Mouse (Mus musculus) urinary bladder, postnatal 14 days (tissue): ENCODE results near the gene Clmn.

Source experiments
- DNase-seq: peaks from one replicate; pipeline ENCODE4 v3.0.0; 2021; ENCODE audit warnings: low spot score

The Clmn gene

DNA sequence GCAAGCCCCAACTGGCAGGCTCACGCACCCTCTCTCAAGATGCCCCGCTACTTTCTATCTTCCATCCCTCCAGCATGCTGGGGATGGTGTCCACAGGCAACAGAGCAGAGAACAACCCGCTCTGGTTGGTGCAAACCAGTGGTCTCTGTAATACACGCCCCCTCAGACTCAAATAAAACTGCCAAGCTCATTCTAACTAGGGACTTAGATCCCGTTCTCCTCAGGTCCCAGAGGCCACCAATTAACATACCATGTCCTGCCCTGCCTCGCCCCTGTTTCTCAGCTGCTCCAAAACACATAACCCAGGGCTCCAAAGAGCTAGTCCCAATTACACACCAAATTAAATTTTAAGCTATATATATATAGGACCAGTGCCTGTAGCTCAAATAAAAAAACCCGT is 50.6 kb downstream of the Clmn start:
- no peak for DNase-seq

DNA sequence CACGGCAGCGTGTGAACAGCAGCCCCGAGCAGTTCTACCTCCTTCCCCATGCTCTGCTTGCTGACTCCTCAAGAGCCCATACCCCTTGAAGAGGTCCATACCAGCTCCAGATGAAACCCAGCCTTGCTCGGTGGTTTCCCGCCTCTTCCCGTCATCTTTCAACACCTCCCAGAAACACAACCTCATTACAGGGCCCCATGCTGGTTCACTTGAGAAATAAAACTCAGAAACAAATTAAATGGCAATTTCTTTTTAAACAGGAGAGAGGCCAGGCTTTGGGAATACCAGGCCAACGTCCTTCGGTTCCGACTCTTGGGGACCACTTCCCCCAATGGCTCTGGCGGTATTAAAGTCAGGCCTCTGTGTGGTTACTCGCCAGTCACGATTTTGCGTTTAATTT is 51.1 kb downstream of the Clmn start:
- no peak for DNase-seq

DNA sequence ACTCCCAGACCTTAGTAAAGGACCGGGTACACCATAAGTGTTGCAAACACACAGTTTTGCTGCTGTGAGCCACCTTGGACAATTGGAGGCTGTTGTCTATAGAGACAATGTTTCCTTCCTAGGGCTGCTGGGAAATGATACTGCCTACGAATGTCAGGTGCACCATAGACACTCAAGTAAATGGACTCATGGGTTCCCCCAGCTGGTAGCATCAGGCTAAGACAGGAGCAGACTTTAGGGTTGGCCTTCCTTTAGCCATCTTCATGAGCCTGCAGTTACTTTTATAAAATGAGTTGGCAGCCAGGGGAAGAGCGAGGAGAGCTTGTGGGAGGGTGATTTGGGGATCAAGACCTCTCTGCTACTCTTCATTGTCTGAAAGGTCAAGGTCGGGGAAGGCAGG is 52.2 kb downstream of the Clmn start:
- DNase-seq: peak; percentile 32

DNA sequence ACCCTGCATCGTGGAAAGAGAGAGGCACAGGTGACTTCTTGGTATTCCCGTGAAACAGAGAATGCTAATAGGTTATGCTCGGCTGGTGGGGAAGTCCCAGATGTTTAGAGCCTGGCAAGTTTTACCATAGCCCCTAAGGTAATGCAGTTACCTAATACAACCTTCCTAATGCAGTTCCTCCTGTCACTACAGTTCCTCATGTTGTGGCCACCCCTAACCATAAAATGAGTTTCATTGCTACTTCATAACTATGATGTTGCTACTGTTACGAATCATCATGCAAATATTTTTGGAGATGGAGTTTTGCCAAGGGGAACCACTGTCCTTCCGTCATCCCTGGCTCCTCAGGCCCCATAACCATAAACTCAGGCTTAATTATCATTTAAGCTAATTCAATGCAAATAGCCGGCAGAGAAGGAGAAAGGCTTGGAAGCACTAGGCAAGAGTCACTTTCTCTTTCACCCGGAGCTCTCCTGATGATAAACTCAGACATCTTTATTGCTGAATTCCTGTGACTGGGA is 53.9 kb downstream of the Clmn start:
- no peak for DNase-seq

DNA sequence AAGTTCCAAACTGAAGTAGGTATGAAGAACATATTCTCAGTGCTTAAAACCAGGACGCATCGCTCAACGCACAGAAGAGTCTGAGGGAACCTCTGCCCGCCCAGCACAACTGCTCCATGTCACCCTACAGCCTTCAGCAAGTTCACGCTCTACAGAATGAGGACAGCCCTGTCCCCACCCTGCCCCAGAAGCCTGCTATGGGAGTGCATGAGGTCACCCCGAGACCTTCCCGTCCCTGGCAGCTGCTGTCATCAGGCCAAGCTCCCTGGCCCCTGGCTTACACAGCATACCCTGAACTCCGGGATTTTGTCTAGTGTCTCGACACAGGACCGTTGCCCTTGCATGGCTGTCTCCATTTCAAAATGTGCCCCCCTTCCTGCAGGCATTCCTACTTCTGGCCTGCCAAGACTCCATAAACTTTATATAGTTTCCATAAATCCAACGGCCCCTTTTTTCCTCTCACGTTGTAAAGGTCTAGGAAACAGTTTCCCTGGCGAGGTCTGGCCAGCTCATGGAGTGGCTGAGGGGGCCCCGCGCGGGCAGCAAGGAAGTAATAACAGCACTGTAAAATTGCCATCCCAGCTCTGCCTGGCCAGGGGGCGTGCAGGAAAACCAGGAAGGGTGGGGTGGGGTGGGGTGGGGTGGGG is 56.3 kb downstream of the Clmn start:
- DNase-seq: no peak

DNA sequence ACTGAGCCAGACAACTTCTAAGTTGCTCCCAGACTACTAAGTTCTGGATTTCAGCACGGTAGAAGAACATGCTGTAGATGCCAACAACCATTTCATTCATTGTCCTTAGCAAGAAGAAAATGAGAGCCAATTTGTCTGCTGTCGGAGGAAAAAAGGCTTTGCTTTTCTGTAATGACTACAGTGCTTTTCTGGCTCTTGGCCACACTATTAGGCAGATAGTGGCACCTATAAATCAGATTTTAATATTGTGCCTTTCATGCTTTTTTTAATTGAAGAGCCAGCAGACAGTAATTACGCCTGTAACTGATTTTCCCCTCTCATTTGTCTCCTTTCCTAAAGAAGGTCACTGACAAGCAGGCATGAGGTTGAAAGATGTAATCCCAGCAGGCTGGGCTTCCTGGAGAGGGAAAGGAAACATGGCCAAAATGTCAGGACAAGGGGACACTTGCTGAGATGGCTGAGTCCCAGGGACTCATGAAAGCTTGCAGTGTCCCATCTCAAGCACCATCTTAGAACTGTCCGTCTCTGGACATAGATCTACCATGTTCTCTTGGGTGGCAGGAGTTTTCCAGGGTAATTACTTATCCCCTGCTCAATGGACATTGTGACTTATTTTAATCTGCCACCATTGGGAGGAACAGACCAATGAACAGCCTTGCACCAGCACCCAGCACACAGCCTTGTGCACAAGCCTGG is 58.0 kb downstream of the Clmn start:
- no peak for DNase-seq

DNA sequence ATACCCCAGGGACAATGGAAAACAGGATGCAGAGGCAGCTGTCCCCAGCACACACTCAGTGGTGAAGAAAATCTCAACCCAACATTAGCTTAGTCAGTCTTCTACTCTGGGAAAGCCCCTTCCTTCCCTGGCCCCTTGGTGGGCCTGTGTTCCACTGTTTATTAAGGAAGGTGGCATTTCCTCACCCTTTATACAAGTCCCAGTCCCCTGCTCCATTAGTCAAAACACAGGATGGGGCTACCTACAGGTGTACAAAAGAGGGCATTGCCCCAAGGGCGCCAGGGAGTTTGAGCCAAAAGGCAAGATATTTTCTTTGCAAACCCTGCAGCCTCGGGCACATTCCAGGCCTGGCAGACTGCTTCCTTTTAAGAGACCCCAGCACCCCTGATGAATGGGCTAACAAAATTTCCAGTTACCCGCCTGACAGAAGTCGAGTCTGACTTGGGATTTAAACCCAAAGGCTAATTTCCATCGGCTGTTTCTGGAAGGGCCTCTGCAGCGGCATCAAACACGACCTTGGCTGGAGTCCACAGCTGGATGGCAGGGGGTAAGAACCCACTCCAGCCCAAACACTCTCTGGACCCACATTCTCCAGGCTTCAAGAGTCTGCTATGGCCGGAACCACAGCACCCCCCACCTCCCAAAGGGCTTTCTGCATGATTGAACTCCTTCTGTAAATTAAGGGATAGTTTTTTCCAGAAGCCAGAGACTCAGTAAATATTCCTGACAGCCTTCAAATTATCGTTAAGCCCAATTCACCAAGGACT is 63.2 kb downstream of the Clmn start:
- no peak for DNase-seq

DNA sequence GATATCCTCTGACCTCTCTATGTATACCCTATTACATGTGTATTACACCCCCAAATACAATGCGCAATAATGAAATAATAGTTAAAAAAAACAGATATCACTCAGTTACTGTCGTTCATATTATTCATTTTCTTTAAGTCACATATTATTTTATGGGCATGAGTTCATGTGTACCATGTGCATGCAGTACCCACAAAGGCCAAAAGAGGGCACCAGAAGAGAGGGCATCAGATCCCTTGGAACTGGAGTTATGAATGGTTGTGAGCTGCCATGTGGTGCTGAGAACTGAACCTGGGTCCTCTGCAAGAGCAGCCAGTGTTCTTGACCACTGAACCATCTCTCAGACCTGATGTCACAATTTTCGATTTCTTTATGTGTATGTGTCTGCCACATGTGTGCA is 65.5 kb downstream of the Clmn start:
- DNase-seq: no peak

DNA sequence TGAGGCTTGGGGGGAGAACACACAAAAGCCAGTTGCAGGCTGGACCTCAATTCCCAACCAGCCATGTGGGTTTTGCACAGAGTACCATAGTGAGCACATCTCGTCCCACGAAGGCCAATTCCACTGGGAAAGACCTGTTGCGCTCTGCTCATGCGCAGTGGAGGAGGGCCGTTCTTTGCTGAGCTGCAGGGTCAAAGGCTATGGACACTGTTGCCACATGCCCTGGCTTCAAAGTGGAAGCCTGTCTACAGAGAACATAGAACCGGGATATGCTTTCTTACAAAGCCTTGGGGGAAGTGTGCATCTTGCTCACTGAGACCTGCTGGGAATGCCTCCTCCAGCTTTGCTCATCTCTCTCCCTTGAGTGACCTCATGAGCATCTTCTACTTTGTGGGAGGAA is 67.0 kb downstream of the Clmn start:
- DNase-seq: no peak

DNA sequence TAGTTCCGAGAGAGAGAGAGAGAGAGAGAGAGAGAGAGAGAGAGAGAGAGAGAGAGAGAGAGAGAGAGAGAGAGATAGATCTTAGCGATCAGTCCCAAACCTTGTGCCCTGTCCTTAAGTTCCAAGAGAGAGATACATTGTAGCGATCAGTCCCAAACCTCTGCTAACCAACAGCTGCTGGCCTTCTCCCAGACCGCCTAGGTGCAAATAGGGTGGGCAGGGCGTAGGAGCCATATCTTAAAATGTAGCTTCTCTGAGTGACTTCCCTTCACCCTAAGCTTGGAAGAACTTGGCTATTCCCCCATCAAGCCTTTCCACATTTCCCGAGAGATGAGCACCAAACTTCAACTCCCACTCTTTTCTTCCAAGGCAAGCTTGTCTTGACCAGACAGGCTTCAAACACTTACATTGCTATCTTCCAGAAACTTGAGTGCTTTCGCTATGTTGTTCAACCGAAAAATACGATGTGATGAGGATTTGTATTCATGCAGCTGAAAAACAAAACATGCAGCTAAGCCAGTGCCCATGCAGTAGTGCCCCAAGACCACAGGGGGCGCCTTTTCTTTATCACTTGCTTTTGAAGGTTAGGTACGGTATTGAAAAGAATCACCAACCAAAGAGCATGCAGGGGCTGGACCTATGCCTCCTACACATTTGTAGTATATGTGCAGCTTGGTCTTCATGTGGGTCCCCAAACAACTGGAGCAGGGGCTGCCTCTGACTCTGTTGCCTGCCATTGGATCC is 68.1 kb downstream of the Clmn start:
- DNase-seq: no peak

DNA sequence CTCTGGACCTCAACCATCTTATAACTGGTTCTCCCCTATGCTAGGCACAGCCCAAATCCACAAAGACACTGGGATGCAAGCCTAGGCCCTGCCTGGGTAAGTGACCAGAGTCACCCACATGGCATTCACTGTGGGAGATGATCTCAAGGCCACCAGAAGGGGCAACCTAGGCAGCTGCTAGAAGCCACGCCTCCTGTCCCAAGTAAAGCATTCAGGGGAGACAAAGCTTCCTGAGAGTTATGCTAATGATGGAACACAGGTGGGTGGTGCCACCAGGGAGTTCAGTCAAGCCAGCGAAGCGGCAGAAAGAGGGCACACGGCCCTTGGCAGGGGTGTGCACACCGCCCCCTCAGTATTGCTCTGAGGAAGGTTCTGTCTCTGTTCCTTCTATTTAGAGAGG is 69.9 kb downstream of the Clmn start:
- no peak for DNase-seq

DNA sequence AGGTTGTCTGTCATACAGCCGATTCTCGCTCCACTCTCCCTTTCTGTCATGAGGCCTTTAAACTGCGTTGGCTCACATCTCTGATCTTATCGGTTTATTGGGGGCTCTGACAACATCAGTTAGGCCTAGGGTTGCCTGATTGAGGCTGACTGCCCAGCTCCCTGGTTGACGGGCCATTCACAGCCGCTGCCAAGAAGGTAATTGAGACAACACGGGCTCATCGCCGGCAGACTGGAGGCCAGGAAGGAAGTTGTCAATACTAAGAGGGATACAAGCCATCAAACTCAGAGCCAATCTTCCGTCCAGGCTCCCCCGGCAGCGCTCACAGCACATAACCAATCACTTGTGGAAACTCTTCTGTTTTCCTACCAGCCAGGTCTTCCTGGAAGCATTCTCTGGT is 71.4 kb downstream of the Clmn start:
- no peak for DNase-seq

DNA sequence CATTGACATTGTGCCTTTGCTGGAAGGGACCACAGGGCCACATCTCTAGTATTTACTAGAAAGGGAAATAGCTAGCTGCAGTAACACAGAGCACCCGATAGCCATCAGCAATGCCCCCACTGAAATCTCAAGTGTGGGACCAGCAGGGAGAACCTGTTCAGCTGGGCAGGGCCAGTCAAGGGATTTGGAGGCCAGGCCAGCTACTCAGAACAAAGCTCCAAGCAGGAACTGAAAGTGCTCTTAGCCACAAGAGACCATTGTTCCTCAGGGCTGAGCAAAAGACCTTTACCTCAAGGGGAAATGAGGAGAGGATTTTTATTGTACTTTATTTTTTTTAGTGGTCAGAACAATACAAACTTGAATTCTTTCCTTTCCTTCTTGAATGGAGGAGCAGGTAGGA is 87.3 kb downstream of the Clmn start:
- DNase-seq: peak; percentile 64

DNA sequence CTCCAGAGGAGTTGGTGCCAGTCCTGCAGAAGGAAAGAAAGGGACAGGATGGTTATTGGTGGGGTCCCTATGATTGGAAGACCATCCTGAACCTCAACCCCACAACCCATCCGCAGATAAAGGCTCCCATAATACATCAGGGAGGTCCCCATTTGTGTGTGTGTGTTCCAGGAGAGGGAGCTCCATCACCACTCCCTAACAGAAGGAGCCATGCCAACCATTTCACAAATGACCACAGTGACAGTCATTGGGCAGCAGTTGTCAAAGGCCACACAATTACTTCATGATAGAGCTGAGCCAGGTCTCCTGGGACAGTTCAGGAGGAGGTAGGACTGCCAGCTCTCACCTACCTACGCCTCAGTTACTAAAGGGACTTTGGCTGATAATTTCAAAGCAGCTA is 92.9 kb downstream of the Clmn start:
- no peak for DNase-seq

DNA sequence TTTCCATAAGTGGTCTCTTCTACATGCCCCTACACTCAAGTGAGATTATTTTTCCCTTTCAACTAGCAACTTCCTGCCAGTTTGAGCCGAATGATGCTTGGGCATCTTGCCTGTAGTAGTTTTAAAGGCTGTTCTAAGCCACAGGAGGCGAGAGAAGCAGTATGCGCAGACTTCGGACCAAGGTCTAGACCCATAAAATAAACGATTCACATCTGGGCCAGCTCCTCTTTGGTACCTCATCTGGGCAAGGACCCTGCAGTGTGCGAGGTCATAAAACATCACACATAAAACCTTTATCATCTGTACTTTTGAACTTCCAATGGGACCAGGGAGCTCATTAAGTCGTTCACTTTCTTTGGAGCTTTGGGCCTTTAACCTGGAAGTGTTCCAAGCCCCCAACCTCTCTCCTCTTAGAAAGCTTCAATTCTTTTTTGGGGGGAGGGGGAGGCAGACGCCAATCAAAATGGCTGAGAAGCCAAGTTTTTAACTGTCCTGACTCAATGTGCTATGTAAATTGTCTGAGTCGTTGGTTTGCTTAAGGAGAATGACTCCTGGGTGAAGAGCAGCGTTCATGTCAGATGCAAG is 95.6 kb downstream of the Clmn start:
- DNase-seq: no peak

DNA sequence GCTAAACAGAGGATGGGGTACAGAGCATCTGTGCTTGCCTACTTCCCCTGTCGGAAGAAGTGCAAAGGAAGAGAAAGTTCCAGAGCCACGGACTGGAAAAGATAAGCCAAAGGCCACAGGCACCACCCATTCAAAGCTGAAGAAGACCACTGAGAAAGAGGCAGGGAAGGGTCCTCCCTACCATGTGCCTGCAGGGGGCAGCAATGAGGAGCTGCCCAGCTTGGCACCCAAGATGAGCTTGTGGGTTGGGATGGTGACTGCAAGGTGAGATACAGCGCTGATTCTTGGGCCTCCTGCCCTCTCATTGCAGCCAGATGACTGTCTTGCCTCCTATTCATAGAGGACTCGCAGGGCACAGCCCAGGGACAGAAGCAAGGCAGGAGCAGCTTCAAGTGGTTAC is 97.7 kb downstream of the Clmn start:
- no peak for DNase-seq

DNA sequence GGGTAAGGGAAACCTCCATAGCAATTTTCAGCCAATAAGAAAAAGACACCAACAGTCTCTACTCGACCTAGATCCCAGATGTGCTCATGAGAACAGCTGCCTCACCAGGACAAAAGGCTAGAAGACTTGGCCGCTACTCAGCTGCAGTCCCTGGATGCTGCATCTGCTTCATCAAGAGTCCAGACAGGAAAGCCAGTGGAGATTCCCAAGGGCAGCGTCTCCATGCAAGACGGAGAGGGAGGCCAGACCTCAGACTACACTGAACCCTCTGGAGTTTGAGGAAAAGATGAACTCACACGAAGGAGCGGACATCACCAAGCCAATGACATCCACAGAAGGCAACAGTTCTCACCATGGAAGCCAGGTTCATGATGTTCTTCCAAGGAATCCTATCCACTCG is 99.1 kb downstream of the Clmn start:
- DNase-seq: no peak

DNA sequence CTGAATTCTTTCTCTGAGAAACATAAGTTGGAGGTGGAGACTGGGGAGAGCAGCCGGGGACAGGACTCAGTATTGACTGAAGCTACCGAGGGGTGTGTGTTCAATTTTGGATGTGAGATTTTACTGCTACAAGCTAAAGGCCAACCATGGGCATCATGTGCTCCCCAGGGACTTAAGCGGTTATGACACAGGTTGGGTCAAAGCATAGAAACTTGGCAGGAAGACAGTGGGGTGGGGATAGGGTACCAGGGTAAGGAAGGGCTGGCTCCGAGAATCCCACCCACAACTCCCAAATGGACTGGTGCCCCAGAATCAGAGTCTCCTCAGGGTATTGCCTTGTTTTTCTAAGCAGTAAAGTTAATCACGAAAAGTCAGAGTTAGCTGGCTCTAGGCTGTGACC is 99.8 kb downstream of the Clmn start:
- DNase-seq: no peak

DNA sequence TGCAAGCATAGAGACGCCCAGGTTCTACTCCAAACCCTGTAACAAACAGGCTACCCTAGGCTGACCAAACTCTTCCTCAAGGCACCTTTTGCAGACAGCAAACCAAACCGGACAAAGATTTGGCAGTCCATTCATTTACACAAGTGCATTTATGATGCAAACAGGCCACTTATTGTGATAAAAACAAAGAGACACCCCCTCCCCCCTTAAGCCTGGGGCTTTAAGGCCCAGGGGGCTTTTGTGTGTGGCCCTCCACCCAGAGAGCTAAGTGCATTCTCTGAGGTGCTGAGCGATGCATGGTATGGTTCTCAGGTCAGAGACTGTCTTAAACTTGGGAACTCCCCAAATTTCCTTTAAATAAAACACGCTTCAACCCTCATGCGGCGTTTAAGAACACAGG is 101.0 kb downstream of the Clmn start:
- DNase-seq: no peak

DNA sequence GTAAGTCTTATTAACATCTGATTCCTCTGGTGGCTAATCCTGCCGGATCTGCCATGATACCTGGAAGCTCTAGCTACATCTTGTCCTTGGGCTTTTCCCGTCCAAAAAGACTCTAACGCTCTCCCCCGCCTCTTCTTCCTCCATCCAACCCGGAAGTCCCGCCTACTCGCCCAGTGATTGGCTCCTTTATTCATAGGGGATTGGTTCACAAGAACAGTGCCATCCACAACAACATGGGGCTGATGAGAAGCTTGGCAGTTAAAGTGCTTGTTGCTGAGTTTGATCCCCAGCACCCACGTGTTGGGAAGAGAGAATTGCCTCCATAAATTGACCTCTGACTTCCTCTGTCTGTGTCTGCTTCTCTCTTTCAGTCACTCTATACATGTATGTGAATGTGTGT is 103.5 kb downstream of the Clmn start:
- DNase-seq: no peak

DNA sequence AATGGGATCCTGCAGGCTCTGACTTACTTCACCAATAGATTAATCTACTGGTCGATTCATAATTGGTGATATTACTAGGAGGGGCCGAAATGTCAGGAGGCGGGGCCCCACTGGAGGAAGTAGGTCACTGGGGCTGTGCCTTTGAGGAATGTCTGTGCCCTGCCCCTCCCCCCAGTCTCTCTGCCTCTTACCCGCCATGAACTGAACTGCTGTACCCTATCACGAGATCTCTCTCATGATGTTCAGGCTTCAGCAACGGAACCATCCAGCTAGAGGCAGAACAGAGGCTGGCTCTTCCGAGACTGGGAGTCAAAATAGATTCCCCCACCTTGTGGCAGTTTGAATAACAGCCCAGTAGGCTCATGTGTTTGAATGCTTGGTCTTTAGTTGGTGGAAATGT is 106.8 kb downstream of the Clmn start:
- DNase-seq: no peak

DNA sequence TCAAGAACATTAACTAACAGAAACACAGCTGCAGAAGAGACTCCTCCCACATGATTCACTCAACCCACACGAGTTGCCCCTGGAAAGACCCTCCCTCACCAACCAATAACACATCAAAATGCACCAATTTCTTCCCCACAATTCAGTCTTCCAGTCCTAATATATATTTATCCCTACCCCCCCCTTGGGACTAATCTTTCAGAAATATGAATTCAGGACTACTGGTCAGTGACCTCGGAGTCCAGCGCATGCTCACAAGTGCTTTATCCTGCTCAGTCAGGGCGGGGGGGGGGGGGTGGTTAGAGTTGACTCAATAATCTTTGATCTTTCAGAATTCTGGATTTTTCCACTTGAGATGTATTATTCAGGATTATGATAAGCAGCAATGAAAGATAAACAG is 111.2 kb downstream of the Clmn start:
- DNase-seq: no peak
